Mouse (Mus musculus) heart, postnatal 0 days (tissue): Measurements from ENCODE around the gene Tnfsf9. TPM values are rescaled to one million over a fixed set of nuclear protein-coding genes. Genes with fewer than 3 reads are reported as not detected.
A peak's percentile ranks its signal among the peaks of the same experiment; 100 is the strongest.

Experiments used
- ATAC-seq: fragments of 200-750 bp; cut with Nextera tagmentation; 2 replicates; pipeline ENCODE4 v1.8.0; 2017; ENCODE audit warnings: low read depth, moderate number of reproducible peaks, moderate library complexity; ENCODE audit not compliant: insufficient read depth
- DNase-seq: peaks from one replicate; pipeline ENCODE4 v3.0.0-alpha.2; 2016; ENCODE audit warnings: low spot score
- H3K27ac ChIP-seq: fragments of 300-500 bp; sonication (generic); 2 replicates; pipeline ENCODE4 v1.5.1; 2014; ENCODE audit warnings: low read depth, mild to moderate bottlenecking
- H3K27me3 ChIP-seq: fragments of 300-500 bp; sonication (generic); 2 replicates; pipeline ENCODE4 v1.6.1; 2014; ENCODE audit warnings: low read length, mixed read lengths; ENCODE audit not compliant: control insufficient read depth, insufficient read depth
- H3K36me3 ChIP-seq: fragments of 300-500 bp; sonication (generic); replicated peaks from 2 replicates; pipeline ENCODE4 v1.6.1; 2014; ENCODE audit warnings: low read length, mixed read lengths; ENCODE audit not compliant: control insufficient read depth, insufficient read depth
- H3K4me1 ChIP-seq: fragments of 300-500 bp; sonication (generic); 2 replicates; pipeline ENCODE4 v1.6.1; 2014; ENCODE audit warnings: antibody characterized with exemption; ENCODE audit not compliant: control insufficient read depth, insufficient read depth
- H3K4me2 ChIP-seq: fragments of 300-500 bp; sonication (generic); 2 replicates; pipeline ENCODE4 v1.6.1; 2014; ENCODE audit warnings: low read depth, mild to moderate bottlenecking, low read length, moderate library complexity
- H3K4me3 ChIP-seq: fragments of 300-500 bp; sonication (generic); 2 replicates; pipeline ENCODE4 v1.5.1; 2014; ENCODE audit warnings: low read depth, low read length
- H3K9ac ChIP-seq: fragments of 300-500 bp; sonication (generic); replicated peaks from 2 replicates; pipeline ENCODE4 v1.6.1; 2014; ENCODE audit warnings: low read depth, low read length, mixed read lengths
- H3K9me3 ChIP-seq: fragments of 300-500 bp; sonication (generic); replicated peaks from 2 replicates; pipeline ENCODE4 v1.6.1; 2016; ENCODE audit warnings: low read length; ENCODE audit not compliant: control insufficient read depth
- CTCF ChIP-seq: IDR thresholded peaks from 2 replicates; pipeline ENCODE4 v1.5.1; 2016; ENCODE audit warnings: antibody characterized with exemption, control low read depth, low read depth
- EP300 ChIP-seq: IDR thresholded peaks from 2 replicates; pipeline ENCODE4 v1.6.1; 2016; ENCODE audit warnings: antibody characterized with exemption, low read depth
- WGBS: fragments of 180-500 bp; shearing (Covaris S2); extraction: QIAGEN DNeasy Blood & Tissue Kit; methylation state at CpG from one replicate; pipeline ENCODE4 v1.1.7; 2014; 5-methylcytosine and 5-hydroxymethylcytosine counted together
- polyA plus RNA-seq: library from polyadenylated mRNA; unstranded; fragments of >200 nt; fragmentation: Nextera tagmentation; extraction: Ambion mirVana; gene quantifications from 2 replicates; pipeline ENCODE4 v1.2.1, GENCODE M21; 2015
- total RNA-seq: library from RNA; depleted of rRNA; stranded (reverse); fragments of >200 nt; gene quantifications from 2 replicates; pipeline ENCODE4 v1.2.3, GENCODE M21; 2014; ENCODE audit warnings: low replicate concordance

The Tnfsf9 gene
- total and polyA plus RNA-seq, 2 experiments from 2014 or later, result 0.84 to 0.93 TPM

GRCm38 (mm10) chr17:57070699-57071098 is 34.4 kb upstream of the Tnfsf9 start:
- no peak for DNase-seq
- H3K4me1 ChIP-seq, result no peaks in the 10 kb centered on the region
- 8% methylated on average over 11 of the region's 11 CpGs for WGBS
- no peak overlapping the region for H3K4me3 ChIP-seq
- ATAC-seq, result no peak
- H3K4me2 ChIP-seq, result no peak overlapping the region
- no peaks in the 10 kb centered on the region for H3K9me3 ChIP-seq
- no peak overlapping the region for H3K9ac ChIP-seq
- no peaks in the 10 kb centered on the region for H3K36me3 ChIP-seq
- TF ChIP-seq EP300, result no peak
- no peak for TF ChIP-seq CTCF
- H3K27me3 ChIP-seq, result 0 out of 2 replicates have a peak, but pooled peaks cover 16% of the 10 kb centered on the region
- H3K27ac ChIP-seq, result no peak overlapping the region

GRCm38 (mm10) chr17:57076916-57077315 is 28.2 kb upstream of the Tnfsf9 start:
- TF ChIP-seq EP300, result no peak
- no peak for TF ChIP-seq CTCF
- H3K36me3 ChIP-seq, result no peaks in the 10 kb centered on the region
- no peak overlapping the region for H3K4me3 ChIP-seq
- 52% methylated on average over 3 of the region's 3 CpGs for WGBS
- H3K4me1 ChIP-seq, result no peaks in the 10 kb centered on the region
- no peak for DNase-seq
- no peaks in the 10 kb centered on the region for H3K27me3 ChIP-seq
- H3K27ac ChIP-seq, result no peak overlapping the region
- H3K9me3 ChIP-seq, result no peaks in the 10 kb centered on the region
- ATAC-seq, result no peak
- no peak overlapping the region for H3K9ac ChIP-seq
- H3K4me2 ChIP-seq, result no peak overlapping the region

- H3K4me1 ChIP-seq, result no peaks in the 10 kb centered on the region
- WGBS, result 37% methylated on average over 6 of the region's 6 CpGs
- no peaks in the 10 kb centered on the region for H3K27me3 ChIP-seq
- H3K4me2 ChIP-seq, result peak within 1 kb of the TSS; percentile 44; the same call in 1 of the 2 replicates
- H3K4me3 ChIP-seq, result peak within 1 kb of the TSS; percentile 13; the same call in 1 of the 2 replicates
- H3K36me3 ChIP-seq, result no peaks in the 10 kb centered on the region
- no peak for TF ChIP-seq CTCF
- no peak for TF ChIP-seq EP300
- H3K9ac ChIP-seq, result peak within 1 kb of the TSS; percentile 35; the same call in 1 of the 2 replicates
- no peaks in the 10 kb centered on the region for H3K9me3 ChIP-seq
- H3K27ac ChIP-seq, result peak within 1 kb of the TSS; percentile 44; the same call in 1 of the 2 replicates
- ATAC-seq (peak; percentile 33; the same call in 1 of the 2 replicates), DNase-seq (no peak)
Measured at GRCm38 (mm10) chr17:57078336-57078735, 26.8 kb upstream of the Tnfsf9 start, which contains the start of gene Dennd1c. Dennd1c (minus strand) TSS chr17:57078514.

GRCm38 (mm10) chr17:57079919-57080318 is 25.2 kb upstream of the Tnfsf9 start:
- Histone ChIP-seq H3K36me3 (no peaks in the 10 kb centered on the region), H3K4me2 (no peak overlapping the region), H3K9me3 (no peaks in the 10 kb centered on the region), H3K4me1 (no peaks in the 10 kb centered on the region), H3K4me3 (no peak overlapping the region), H3K27ac (no peak overlapping the region), H3K27me3 (no peaks in the 10 kb centered on the region), H3K9ac (no peak overlapping the region)
- TF ChIP-seq EP300 (no peak), CTCF (no peak)
- DNase-seq (no peak), ATAC-seq (no peak)
- 62% methylated on average over 3 of the region's 3 CpGs for WGBS

GRCm38 (mm10) chr17:57081234-57081842 is 23.8 kb upstream of the Tnfsf9 start:
- TF ChIP-seq EP300 (no peak), CTCF (no peak)
- WGBS, result 89% methylated on average over 31 of the region's 31 CpGs
- DNase-seq, result no peak
- H3K27ac ChIP-seq, result no peak overlapping the region
- no peak overlapping the region for H3K4me2 ChIP-seq
- ATAC-seq, result no peak
- H3K9ac ChIP-seq, result no peak overlapping the region
- no peaks in the 10 kb centered on the region for H3K9me3 ChIP-seq
- no peaks in the 10 kb centered on the region for H3K27me3 ChIP-seq
- no peaks in the 10 kb centered on the region for H3K36me3 ChIP-seq
- no peak overlapping the region for H3K4me3 ChIP-seq
- H3K4me1 ChIP-seq, result no peaks in the 10 kb centered on the region

- no peak for TF ChIP-seq CTCF
- H3K4me1 ChIP-seq, result no peaks in the 10 kb centered on the region
- no peak overlapping the region for H3K4me3 ChIP-seq
- peaks cover 9% of the 10 kb centered on the region; the same call in 1 of the 2 replicates for H3K27me3 ChIP-seq
- ATAC-seq (no peak), DNase-seq (no peak)
- no peak overlapping the region for H3K9ac ChIP-seq
- H3K4me2 ChIP-seq, result no peak overlapping the region
- no peaks in the 10 kb centered on the region for H3K9me3 ChIP-seq
- H3K27ac ChIP-seq, result no peak overlapping the region
- no peaks in the 10 kb centered on the region for H3K36me3 ChIP-seq
- WGBS, result 61% methylated on average over 5 of the region's 5 CpGs
Measured at GRCm38 (mm10) chr17:57082481-57082880, 22.6 kb upstream of the Tnfsf9 start.
